Mouse (Mus musculus): ENCODE results near the gene Cd81. TPM values are rescaled to one million over a fixed set of nuclear protein-coding genes. Genes with fewer than 3 reads are reported as not detected.

Cd81 gene
- total RNA-seq (2014; rRNA removed) = 363 and 420 TPM in 2 replicates
- polyA plus RNA-seq (2012; rRNA removed) = 616 and 625 TPM in 2 replicates

DNA sequence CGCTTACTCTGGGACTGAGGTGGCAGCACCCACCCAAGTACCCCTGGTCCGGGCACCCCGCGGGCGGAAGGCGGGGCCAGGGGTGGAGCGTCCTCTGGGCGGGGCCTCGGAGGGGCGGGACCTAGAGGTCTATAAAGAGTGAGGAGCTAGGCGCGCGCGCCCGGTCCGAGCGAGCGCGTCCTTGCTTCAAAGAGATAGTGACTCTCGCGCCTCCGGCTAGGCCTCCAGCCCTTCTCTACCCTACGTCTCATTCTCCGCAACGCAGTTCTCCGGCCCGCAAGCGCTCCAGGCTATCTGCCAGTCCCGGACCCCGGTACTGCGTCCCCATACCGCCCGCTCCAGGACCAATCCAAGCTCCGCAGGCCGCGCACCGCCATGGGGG, at the start of gene Cd81:
TSS of gene Cd81 (plus strand) at position 114 of the 382 bp plus-strand sequence.
- Histone ChIP-seq H3K4me3 (ENCODE audit: insufficient read depth, low read depth, low read length) (peak within 1 kb of the TSS; percentile 90), H3K27ac (replicated peaks; ENCODE audit: insufficient read depth, low read depth, low read length) (peak within 1 kb of the TSS; percentile 88), H3K9ac (ENCODE audit: low read depth, low read length) (peak within 1 kb of the TSS; percentile 93), H3K36me3 (ENCODE audit: control insufficient read depth, insufficient read depth, low read length) (no peaks in the 10 kb centered on the region), H3K27me3 (ENCODE audit: control insufficient read depth, insufficient read depth, low read length) (no peaks in the 10 kb centered on the region), H3K4me1 (ENCODE audit: control insufficient read depth, insufficient read depth, low read length) (peaks cover 54% of the 10 kb centered on the region), H3K79me2 (ENCODE audit: control insufficient read depth, insufficient read depth, low read length) (peaks cover 43% of the 10 kb centered on the region)
- TF ChIP-seq CTCF (IDR thresholded peaks at IDR 0.05; ENCODE audit: low read depth, low read length) = no peak
- peak; percentile 98 for TF ChIP-seq POLR2A (IDR thresholded peaks at IDR 0.05; ENCODE audit: extremely low read depth, insufficient read depth, low read length)
- DNase-seq (ENCODE audit: extremely low read depth, low read depth, low spot score) = peak; percentile 61
- WGBS = under 1% methylated on average over 37 of the region's 37 CpGs

DNA sequence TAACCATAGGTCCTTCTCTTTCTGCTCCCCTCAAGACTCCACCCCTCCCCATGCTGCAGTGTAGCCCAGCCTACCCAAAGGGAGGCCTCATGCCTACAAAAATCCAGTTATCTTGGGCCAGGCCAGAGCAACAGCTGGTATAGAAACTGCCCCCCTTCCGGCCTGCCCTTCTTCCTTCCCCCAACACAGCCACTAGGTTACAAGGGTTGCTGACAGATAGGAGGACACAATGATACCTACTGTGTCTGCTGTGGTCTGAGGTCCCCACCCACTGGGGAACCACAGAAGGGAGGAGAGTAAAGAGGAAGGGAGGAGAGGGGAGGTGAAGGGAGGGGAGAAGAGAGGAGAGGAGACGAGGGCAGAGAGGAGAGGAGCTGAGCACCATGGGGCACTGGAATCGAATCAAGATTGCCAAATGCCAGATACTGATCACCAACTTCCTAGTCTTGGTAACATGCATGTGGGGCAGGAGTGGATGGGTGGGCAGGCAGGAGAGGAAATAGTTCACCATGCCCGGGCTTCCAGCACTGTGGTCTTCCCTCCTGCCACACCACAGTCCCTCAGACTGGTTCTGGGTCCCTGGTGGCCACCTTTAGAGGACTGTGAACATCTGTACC, 47.7 kb upstream of the Cd81 start, which contains the start of gene Tspan32:
TSS of gene Tspan32 (plus strand) at position 320 of the 617 bp plus-strand sequence.
- Histone ChIP-seq H3K27me3 (ENCODE audit: control insufficient read depth, insufficient read depth, low read length) (no peaks in the 10 kb centered on the region), H3K9ac (ENCODE audit: low read depth, low read length) (no peak within 1 kb of the TSS), H3K4me3 (ENCODE audit: insufficient read depth, low read depth, low read length) (no peak within 1 kb of the TSS), H3K79me2 (ENCODE audit: control insufficient read depth, insufficient read depth, low read length) (no peaks in the 10 kb centered on the region), H3K36me3 (ENCODE audit: control insufficient read depth, insufficient read depth, low read length) (no peaks in the 10 kb centered on the region), H3K4me1 (ENCODE audit: control insufficient read depth, insufficient read depth, low read length) (peaks cover 4% of the 10 kb centered on the region; the same call in 1 of the 2 replicates), H3K27ac (replicated peaks; ENCODE audit: insufficient read depth, low read depth, low read length) (no peak within 1 kb of the TSS)
- TF ChIP-seq CTCF (IDR thresholded peaks at IDR 0.05; ENCODE audit: low read depth, low read length) (no peak), POLR2A (IDR thresholded peaks at IDR 0.05; ENCODE audit: extremely low read depth, insufficient read depth, low read length) (no peak)
- DNase-seq (ENCODE audit: extremely low read depth, low read depth, low spot score) = no peak
- WGBS = 83% methylated on average over 4 of the region's 4 CpGs

DNA sequence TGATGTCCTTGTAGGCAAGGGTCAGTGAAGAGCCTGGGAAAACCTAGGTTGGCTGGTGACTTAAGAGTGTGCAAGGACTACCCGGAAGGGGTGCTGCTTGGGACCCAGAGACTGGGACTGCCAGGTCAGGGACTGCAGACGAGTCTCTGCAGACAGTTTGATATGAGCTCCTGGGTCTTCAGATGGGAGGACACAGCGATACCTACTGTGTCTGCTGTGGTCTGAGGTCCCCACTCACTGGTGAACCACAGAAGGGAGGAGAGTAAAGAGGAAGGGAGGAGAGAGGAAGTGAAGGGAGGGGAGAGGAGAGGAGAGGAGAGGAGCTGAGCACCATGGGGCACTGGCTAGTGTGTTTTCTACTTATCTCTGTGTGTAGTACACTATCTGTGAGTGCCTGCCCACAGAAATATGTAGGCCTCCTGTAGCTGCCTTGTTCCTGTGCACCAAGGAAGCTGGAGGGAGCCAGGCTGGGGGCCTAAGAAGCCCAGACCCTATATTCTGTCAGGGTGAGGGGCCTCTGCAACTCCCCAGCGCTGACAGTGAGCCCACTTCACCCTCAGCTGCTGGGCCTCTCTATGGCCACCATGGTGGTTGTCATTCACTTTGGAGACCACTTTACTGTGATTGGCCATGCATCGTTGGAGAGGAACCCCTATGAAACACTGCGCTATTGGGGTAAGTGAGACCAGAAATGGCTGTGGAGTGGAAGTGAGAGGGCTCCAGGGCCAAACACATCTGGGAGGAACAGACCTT, 47.0 kb upstream of the Cd81 start:
- no peak for DNase-seq (ENCODE audit: extremely low read depth, low read depth, low spot score)
- Histone ChIP-seq H3K79me2 (ENCODE audit: control insufficient read depth, insufficient read depth, low read length) (no peaks in the 10 kb centered on the region), H3K4me3 (ENCODE audit: insufficient read depth, low read depth, low read length) (no peak overlapping the region), H3K27me3 (ENCODE audit: control insufficient read depth, insufficient read depth, low read length) (no peaks in the 10 kb centered on the region), H3K4me1 (ENCODE audit: control insufficient read depth, insufficient read depth, low read length) (peaks cover 4% of the 10 kb centered on the region; the same call in 1 of the 2 replicates), H3K36me3 (ENCODE audit: control insufficient read depth, insufficient read depth, low read length) (no peaks in the 10 kb centered on the region), H3K9ac (ENCODE audit: low read depth, low read length) (no peak overlapping the region), H3K27ac (replicated peaks; ENCODE audit: insufficient read depth, low read depth, low read length) (no peak overlapping the region)
- TF ChIP-seq CTCF (IDR thresholded peaks at IDR 0.05; ENCODE audit: low read depth, low read length) (no peak), POLR2A (IDR thresholded peaks at IDR 0.05; ENCODE audit: extremely low read depth, insufficient read depth, low read length) (no peak)
- WGBS = 91% methylated on average over 6 of the region's 6 CpGs

DNA sequence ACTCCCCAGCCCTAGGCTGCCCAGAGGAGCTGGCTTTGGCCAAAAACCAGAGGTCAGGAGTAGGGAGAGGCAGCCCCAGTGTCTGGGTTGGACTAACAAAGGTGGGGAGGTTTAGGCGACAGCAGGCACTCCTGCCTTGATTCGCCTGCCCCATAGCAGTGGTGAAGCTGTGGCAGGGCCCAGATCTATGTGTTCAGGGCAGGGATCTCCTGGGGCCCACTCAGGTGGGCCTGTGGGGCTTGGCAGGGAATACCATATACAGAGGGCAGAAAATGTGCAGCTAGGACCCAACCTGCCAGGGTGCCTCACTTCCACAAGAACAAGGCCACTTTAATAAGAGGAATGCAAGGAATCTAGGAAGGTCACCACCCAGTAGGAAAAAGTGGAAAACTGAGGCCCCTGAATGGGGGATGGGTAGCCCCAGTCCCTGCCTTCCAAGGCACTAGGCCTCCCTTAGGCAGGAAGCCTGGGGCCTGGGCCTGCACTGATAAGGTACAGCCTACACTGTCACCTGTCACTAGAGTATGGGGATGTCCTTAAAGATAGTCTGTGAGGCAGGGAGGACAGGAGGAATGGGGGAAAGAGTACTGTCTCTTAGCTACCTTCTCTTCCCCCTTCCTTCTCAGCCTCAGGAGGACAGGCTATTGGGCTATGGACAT, 46.3 kb upstream of the Cd81 start:
- no peaks in the 10 kb centered on the region for H3K36me3 ChIP-seq (ENCODE audit: control insufficient read depth, insufficient read depth, low read length)
- H3K9ac ChIP-seq (ENCODE audit: low read depth, low read length) = peak overlapping the region; percentile 17; the same call in 1 of the 2 replicates
- no peaks in the 10 kb centered on the region for H3K79me2 ChIP-seq (ENCODE audit: control insufficient read depth, insufficient read depth, low read length)
- WGBS = 88% methylated on average over 2 of the region's 2 CpGs
- TF ChIP-seq POLR2A (IDR thresholded peaks at IDR 0.05; ENCODE audit: extremely low read depth, insufficient read depth, low read length) (no peak), CTCF (IDR thresholded peaks at IDR 0.05; ENCODE audit: low read depth, low read length) (no peak)
- H3K4me1 ChIP-seq (ENCODE audit: control insufficient read depth, insufficient read depth, low read length) = peaks cover 4% of the 10 kb centered on the region; the same call in 1 of the 2 replicates
- H3K27ac ChIP-seq (replicated peaks; ENCODE audit: insufficient read depth, low read depth, low read length) = no peak overlapping the region
- H3K27me3 ChIP-seq (ENCODE audit: control insufficient read depth, insufficient read depth, low read length) = no peaks in the 10 kb centered on the region
- H3K4me3 ChIP-seq (ENCODE audit: insufficient read depth, low read depth, low read length) = no peak overlapping the region
- DNase-seq (ENCODE audit: extremely low read depth, low read depth, low spot score) = no peak

DNA sequence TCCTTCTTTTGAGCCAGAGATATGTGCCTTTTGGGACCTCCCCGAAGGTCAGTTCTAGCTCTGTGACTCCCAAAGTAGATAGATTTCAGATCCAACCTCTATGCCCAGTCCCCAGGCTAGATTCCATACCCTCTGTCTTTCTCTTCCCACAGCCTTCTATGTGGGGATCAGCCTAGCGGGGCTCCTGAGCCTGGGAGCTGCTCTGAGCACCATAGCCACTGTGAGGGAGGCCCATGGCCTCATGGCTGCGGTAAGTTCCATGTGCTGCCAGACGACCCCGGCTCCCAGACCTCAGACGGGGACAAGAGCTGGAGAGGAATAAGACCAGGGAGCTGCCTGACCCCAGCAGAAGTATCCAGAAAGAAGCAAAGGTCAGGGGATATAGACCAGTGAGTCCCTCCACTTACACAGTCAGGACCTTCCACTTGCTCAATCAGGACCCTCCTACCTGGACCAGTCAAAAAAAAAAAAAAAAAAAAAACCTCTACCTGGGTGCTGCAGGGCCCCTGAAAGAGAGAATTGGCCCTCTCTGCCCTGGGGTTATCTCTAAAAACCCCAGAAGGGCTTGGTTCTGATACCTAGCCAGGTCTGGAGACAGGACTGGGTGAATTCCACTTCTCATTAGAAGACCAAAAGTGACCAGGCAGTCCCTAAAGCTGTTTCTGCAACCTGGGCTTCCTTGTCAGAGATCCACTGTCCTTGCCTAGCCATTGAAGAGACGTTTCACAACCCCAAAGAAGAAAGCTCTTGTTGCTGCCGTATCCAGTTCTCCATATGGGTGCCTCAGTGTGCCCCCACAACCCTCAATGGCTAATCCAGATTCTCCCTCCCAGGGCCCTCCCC, 45.6 kb upstream of the Cd81 start:
- WGBS = 95% methylated on average over 8 of the region's 8 CpGs
- DNase-seq (ENCODE audit: extremely low read depth, low read depth, low spot score) = no peak
- H3K36me3 ChIP-seq (ENCODE audit: control insufficient read depth, insufficient read depth, low read length) = no peaks in the 10 kb centered on the region
- H3K9ac ChIP-seq (ENCODE audit: low read depth, low read length) = no peak overlapping the region
- peaks cover 4% of the 10 kb centered on the region; the same call in 1 of the 2 replicates for H3K4me1 ChIP-seq (ENCODE audit: control insufficient read depth, insufficient read depth, low read length)
- no peak overlapping the region for H3K27ac ChIP-seq (replicated peaks; ENCODE audit: insufficient read depth, low read depth, low read length)
- TF ChIP-seq CTCF (IDR thresholded peaks at IDR 0.05; ENCODE audit: low read depth, low read length) = no peak
- TF ChIP-seq POLR2A (IDR thresholded peaks at IDR 0.05; ENCODE audit: extremely low read depth, insufficient read depth, low read length) = no peak
- no peak overlapping the region for H3K4me3 ChIP-seq (ENCODE audit: insufficient read depth, low read depth, low read length)
- no peaks in the 10 kb centered on the region for H3K27me3 ChIP-seq (ENCODE audit: control insufficient read depth, insufficient read depth, low read length)
- no peaks in the 10 kb centered on the region for H3K79me2 ChIP-seq (ENCODE audit: control insufficient read depth, insufficient read depth, low read length)

Data from liver, adult 2 months (tissue).